Mouse (Mus musculus) bone marrow macrophage, adult 2 months (primary cell): ENCODE measurements around the gene Tnfrsf22.
"Not testable (repeated sequence)": the region's sequence is repeated elsewhere in the genome, so short reads cannot be mapped to it uniquely, and the experiment has no call there.

Source experiments
- CTCF ChIP-seq: IDR thresholded peaks from 2 replicates; pipeline ENCODE4 v1.5.1; 2012; ENCODE audit warnings: low read depth, mild to moderate bottlenecking, low read length, moderate library complexity
- POLR2A ChIP-seq: IDR thresholded peaks from 2 replicates; pipeline ENCODE4 v1.6.1; 2012; ENCODE audit warnings: mild to moderate bottlenecking, low read depth, low read length, borderline replicate concordance

GRCm38 (mm10) chr7:143680836-143681235, 31.4 kb upstream of the Tnfrsf22 start:
- not testable (repeated sequence) for TF ChIP-seq CTCF, POLR2A
